Mouse (Mus musculus) heart, postnatal 10 days (tissue): Measurements from ENCODE around the gene Psmb4. TPM values are rescaled to one million over a fixed set of nuclear protein-coding genes. Genes with fewer than 3 reads are reported as not detected.
"Not testable (repeated sequence)": the region's sequence is repeated elsewhere in the genome, so short reads cannot be mapped to it uniquely, and the experiment has no call there.

Experiments
- DNase-seq, 2 experiments: peaks; one replicate each; pipeline ENCODE4 v3.0.0; 2021
- intact Hi-C: fragments of 180-260 bp; cut with DNase I; formaldehyde crosslinking; loops from one replicate; pipeline ENCODE4 v1.15.1; 2025
- total RNA-seq, 2 experiments: library from RNA; stranded (reverse); gene quantifications; 2 replicates each; pipeline ENCODE4 v1.2.3; 2021

Psmb4 gene
- total RNA-seq, 2 experiments from 2014 or later: 282 to 285 TPM

GRCm38 (mm10) chr3:94911050-94911693 is 24.4 kb upstream of the Psmb4 start:
- intact Hi-C loops: no loop called here
- no peak for DNase-seq

DNA sequence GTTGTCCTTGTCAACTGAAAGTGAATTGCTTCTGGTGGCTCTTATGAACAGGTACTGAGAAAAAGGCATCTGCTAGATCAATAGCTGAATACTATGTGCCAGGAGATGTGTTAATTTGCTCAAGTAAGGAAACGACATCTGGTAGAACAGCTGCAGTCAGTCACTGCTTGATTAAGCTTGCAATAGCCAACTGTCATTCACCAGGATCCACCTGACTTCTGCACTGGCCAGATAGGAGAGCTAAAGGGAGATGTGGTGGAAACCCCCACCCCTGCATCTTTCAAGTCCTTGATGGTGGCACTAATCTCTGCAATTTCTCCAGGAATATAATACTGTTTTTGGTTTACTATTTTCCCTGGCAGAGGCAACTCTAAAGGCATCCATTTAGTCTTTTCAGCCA is 19.7 kb upstream of the Psmb4 start:
- intact Hi-C loops: loop anchor here (10.0 kb wide), 1 partner anchor 292 kb away; no protein-coding TSS in a partner anchor
- no peak for DNase-seq

DNA sequence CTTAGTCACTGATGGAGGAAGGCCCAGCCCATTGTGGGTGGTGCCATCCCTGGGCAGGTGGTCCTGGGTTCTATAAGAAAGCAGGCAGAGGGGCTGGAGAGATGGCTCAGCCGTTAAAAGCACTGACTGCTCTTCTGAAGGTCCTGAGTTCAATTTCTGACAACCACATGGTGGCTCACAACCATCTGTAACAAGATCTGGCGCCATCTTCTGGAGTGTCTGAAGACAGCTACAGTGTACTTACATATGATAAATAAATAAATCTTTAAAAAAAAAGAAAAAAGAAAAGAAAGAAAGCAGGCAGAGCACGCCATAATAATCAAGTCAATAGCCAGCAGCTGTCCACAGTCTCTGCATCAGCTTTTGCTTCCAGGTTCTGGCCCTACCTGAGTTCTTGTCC is 18.0 kb upstream of the Psmb4 start:
- intact Hi-C loops: loop anchor here (5.0 to 10.0 kb wide), 2 partner anchors 290 to 447 kb away; no protein-coding TSS in a partner anchor
- not testable (repeated sequence) for DNase-seq

GRCm38 (mm10) chr3:94902747-94903146 is 16.0 kb upstream of the Psmb4 start:
- intact Hi-C loops: loop anchor here (1.0 to 10.0 kb wide), 4 partner anchors 14 to 445 kb away; no protein-coding TSS in a partner anchor

GRCm38 (mm10) chr3:94894076-94894475 is 7.3 kb upstream of the Psmb4 start:
- intact Hi-C loops: no loop called here
- no peak for DNase-seq

More at GRCm38 (mm10) chr3:94902747-94903146, 16.0 kb upstream of the Psmb4 start:
- peak; percentile 65 to 76 for DNase-seq

DNA sequence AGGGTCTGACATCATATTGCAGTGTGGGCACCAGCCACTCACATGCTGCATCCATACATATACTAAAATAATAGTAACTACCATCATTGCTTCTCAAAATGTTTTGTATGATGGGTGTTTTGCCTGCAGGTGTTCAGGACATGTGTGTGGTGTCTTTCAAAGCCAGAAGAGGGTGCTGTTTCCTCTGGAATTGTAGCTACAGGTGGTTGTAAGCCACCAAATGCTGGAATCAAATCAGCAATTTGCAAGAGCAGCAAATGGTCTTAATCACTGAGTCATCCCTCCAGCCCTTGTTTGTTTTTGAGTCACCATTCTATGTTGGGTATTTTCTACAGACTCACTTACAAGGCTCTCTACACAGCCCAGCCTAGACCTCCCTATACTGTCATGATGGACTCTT is 1.8 kb upstream of the Psmb4 start:
- DNase-seq: peak; percentile 42 to 61
- intact Hi-C loops: loop anchor here (2.0 to 5.0 kb wide), 2 partner anchors 14 to 109 kb away; no protein-coding TSS in a partner anchor

DNA sequence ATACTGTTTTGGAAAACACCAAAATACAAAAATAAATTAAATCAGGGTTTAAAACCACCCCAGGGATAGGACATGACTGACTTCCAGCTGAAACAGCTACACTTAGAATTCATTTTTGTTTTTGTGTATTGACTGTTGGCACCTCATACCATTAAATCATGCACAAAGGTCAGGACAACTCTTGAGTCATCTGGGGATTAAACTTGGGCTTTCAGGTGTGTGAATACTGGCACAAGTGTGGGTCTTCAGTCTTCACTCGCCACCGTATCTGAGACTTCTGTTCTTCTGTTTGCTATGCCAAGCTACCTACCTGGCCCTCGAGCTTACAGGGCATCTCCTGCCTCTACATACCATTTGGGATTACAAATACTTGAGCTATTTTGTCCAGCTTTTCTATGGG is 4.2 kb downstream of the Psmb4 start:
- intact Hi-C loops: no loop called here
- DNase-seq: no peak

GRCm38 (mm10) chr3:94881840-94882239 is 4.9 kb downstream of the Psmb4 start:
- intact Hi-C loops: no loop called here
- no peak for DNase-seq

DNA sequence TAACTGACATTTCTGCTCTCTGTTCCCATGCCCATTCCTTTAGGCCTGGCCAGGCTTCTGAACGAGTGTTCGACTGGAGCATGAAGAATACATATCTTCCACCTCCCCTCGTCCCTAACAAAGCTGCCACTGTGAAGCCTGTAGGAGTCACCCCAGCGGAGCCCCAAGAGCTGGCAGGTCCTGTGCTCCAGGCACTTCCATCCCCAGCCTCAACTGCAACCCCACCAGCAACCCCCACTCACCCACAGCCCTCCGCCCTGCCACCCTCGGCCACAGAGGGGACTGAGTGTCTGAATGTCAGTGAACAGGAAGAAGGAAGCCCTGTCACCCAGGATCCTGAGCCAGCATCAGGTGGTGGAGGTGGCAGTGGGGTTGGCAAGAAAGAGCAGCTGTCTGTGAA is 8.1 kb downstream of the Psmb4 start:
- intact Hi-C loops: no loop called here
- DNase-seq: no peak

GRCm38 (mm10) chr3:94869011-94869410 is 17.8 kb downstream of the Psmb4 start:
- intact Hi-C loops: no loop called here
- DNase-seq: no peak

DNA sequence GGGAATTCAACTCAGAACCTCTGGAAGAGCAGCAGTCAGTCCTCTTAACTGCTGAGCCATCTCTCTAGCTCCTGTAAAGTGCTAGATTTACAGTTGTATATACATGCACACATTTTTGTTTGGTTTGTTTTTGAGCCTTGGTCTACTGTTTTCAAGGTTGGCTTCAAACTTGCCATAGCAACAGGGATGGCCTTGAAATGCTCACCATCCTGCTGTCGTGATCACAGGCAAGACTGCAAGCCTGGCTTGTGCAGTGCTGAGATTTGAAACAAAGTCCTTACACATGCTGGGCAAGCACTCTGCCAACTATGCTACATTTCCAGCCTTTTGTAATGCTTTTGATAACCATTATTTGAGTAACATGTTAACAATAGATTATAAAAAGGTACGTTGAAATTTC is 27.3 kb downstream of the Psmb4 start:
- no peak for DNase-seq
- intact Hi-C loops: no loop called here

DNA sequence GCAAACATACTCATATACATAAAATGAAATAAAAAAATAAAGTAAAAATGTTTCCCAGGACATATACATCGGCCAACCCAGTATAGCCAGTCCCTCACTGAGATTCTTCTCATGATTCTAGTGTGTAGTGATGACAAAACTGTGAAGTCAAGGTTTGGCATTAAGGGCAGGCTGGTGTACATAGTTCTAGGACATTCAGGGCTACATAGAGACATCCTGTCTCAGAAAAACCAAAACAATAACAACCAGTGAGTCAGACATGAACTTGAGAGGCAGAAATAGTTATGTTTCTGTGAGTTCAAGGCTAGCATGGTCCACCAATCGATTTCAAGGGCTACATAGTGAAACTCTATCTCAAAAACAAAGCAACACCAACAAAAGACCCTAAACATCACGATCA is 34.5 kb downstream of the Psmb4 start:
- intact Hi-C loops: no loop called here
- no peak for DNase-seq

- intact Hi-C loops: no loop called here
- no peak for DNase-seq
Measured at GRCm38 (mm10) chr3:94851731-94852130, 35.0 kb downstream of the Psmb4 start.

DNA sequence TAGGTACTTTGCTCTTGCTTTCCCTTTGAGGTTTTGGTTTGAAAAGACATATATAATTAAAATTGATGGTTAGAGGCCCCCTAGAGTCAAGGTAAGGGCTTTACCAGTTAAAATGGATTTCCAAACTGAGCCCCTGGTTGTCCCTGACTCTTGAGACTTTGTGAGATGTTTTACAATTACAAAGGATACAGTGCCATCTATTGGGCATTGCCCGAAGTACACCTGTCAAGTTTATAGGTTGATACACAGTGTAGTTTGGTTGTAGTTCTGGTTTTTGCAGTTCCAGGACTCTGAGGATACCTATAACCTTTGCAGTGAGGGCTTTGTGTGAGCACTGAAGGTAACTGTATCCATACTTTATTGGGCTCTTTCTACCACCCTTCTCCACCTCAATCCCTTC is 37.4 kb downstream of the Psmb4 start:
- intact Hi-C loops: loop anchor here (2.0 to 10.0 kb wide), 3 partner anchors 39 to 405 kb away; partner anchors contain the start of genes Mrpl9 and Oaz3
- DNase-seq: peak; percentile 68 to 82

DNA sequence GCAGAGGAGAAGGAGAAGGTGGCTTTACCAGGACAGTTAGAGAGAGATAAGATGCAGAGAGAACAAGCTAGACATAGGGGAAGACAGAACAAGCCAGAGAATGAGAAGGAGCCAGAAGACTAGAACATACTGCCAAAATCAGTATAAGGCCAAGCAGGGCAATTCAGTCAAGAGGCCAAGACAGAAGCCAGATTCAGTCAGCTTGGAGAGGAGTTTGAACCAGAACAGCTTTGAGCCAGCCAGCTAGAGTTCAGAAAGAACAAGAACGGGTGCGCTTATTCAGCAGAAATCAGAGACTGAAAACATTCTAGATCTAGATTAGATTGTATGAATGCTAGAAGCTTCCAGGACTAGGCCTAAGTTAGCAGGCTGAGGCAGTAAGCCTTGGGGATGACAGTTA is 39.4 kb downstream of the Psmb4 start:
- intact Hi-C loops: loop anchor here (5.0 to 10.0 kb wide), 2 partner anchors 235 to 403 kb away; partner anchors contain the start of genes Mrpl9 and Oaz3

GRCm38 (mm10) chr3:94839101-94839500 is 47.7 kb downstream of the Psmb4 start:
- no peak for DNase-seq
- intact Hi-C loops: loop anchor here (5.0 kb wide), 1 partner anchor 257 kb away; the partner anchor contains the start of gene Snx27

More for the DNA sequence above, 39.4 kb downstream of the Psmb4 start:
- DNase-seq: no peak

GRCm38 (mm10) chr3:94838631-94839030 is 48.1 kb downstream of the Psmb4 start:
- DNase-seq: peak; percentile 40 to 55
- intact Hi-C loops: loop anchor here (5.0 kb wide), 1 partner anchor 256 kb away; the partner anchor contains the start of gene Snx27

GRCm38 (mm10) chr3:94837959-94838496 is 48.7 kb downstream of the Psmb4 start:
- DNase-seq: peak; percentile 84 to 88
- intact Hi-C loops: loop anchor here (1.0 to 5.0 kb wide), 2 partner anchors 17 to 256 kb away; partner anchors contain the start of gene Snx27

- peak; percentile 97 to 98 for DNase-seq
- intact Hi-C loops: loop anchor here (1.0 to 5.0 kb wide), 2 partner anchors 16 to 255 kb away; partner anchors contain the start of gene Snx27
Measured at GRCm38 (mm10) chr3:94837183-94837890, 49.4 kb downstream of the Psmb4 start, which contains the start of gene Pogz. Gene Pogz (plus strand): TSS chr3:94837567.

DNA sequence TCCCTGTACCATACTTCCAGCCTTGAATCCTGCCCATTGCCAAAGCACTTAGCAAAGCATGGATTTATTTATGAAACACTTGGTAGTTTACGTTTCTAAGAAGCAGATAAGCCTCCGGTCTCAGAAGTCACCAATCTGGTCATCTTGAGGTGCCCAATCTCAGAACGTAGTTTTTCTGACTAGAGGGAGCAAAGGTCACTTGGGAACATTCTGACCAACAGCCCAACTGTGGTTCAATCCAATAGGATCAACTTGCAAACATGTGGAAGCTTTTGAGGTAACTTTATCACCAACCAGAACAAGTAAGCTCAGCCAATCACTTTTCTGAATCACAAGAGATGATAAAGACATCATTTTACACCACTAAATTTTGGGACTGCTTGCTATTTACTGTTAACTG is 51.4 kb downstream of the Psmb4 start:
- intact Hi-C loops: loop anchor here (5.0 kb wide), 1 partner anchor 253 kb away; the partner anchor contains the start of gene Snx27

More for the DNA sequence above, 51.4 kb downstream of the Psmb4 start:
- no peak for DNase-seq
